Mouse (Mus musculus) limb, embryonic 11.5 days (tissue): ENCODE data around the gene Dusp16. TPM values are rescaled to one million over a fixed set of nuclear protein-coding genes. Genes with fewer than 3 reads are reported as not detected.

Source experiments
- ATAC-seq: fragments of 200-750 bp; cut with Nextera tagmentation; 2 replicates; pipeline ENCODE4 v1.8.0; 2017; ENCODE audit warnings: low read depth; ENCODE audit not compliant: insufficient number of reproducible peaks, low FRiP score, low TSS enrichment
- DNase-seq: peaks from one replicate; pipeline ENCODE4 v3.0.0-alpha.2; 2015; ENCODE audit warnings: low spot score
- H3K27ac ChIP-seq: fragments of 300-500 bp; sonication (generic); replicated peaks from 2 replicates; pipeline ENCODE4 v1.5.1; 2014; ENCODE audit warnings: low read depth, mild to moderate bottlenecking, low read length
- H3K27me3 ChIP-seq: fragments of 300-500 bp; sonication (generic); 2 replicates; pipeline ENCODE4 v1.6.1; 2014; ENCODE audit warnings: mild to moderate bottlenecking, low read length, mixed read lengths; ENCODE audit not compliant: control insufficient read depth, insufficient read depth
- H3K36me3 ChIP-seq: fragments of 300-500 bp; sonication (generic); 2 replicates; pipeline ENCODE4 v1.6.1; 2014; ENCODE audit warnings: mild to moderate bottlenecking, low read length, moderate library complexity, mixed read lengths; ENCODE audit not compliant: control insufficient read depth, insufficient read depth
- H3K4me1 ChIP-seq: fragments of 300-500 bp; sonication (generic); 2 replicates; pipeline ENCODE4 v1.6.1; 2014; ENCODE audit warnings: low read length, mixed read lengths; ENCODE audit not compliant: control insufficient read depth, insufficient read depth
- H3K4me2 ChIP-seq: fragments of 300-500 bp; sonication (generic); 2 replicates; pipeline ENCODE4 v1.6.1; 2014; ENCODE audit warnings: low read depth, mild to moderate bottlenecking, moderate library complexity; ENCODE audit not compliant: severe bottlenecking
- H3K4me3 ChIP-seq: fragments of 300-500 bp; sonication (generic); 2 replicates; pipeline ENCODE4 v1.5.1; 2014; ENCODE audit warnings: low read depth, low read length
- H3K9ac ChIP-seq: fragments of 300-500 bp; sonication (generic); 2 replicates; pipeline ENCODE4 v1.6.1; 2014; ENCODE audit warnings: mild to moderate bottlenecking, low read length
- H3K9me3 ChIP-seq: fragments of 300-500 bp; sonication (generic); 2 replicates; pipeline ENCODE4 v1.6.1; 2016; ENCODE audit warnings: low read length; ENCODE audit not compliant: control insufficient read depth
- WGBS: fragments of 180-500 bp; shearing (Covaris S2); extraction: QIAGEN DNeasy Blood & Tissue Kit; methylation state at CpG from one replicate; pipeline ENCODE4 v1.1.7; 2014; 5-methylcytosine and 5-hydroxymethylcytosine counted together
- polyA plus RNA-seq: library from polyadenylated mRNA; unstranded; fragments of >200 nt; fragmentation: Nextera tagmentation; extraction: Ambion mirVana; gene quantifications from 2 replicates; pipeline ENCODE4 v1.2.1, GENCODE M21; 2014

Gene Dusp16
- polyA plus RNA-seq, 1 experiment from 2014 or later = 13.2 TPM

GRCm38 (mm10) chr6:134721729-134722269, 70.6 kb downstream of the Dusp16 start:
- Histone ChIP-seq H3K36me3 (no peaks in the 10 kb centered on the region), H3K27ac (no peak overlapping the region), H3K4me2 (no peak overlapping the region), H3K4me1 (no peaks in the 10 kb centered on the region), H3K4me3 (no peak overlapping the region), H3K9ac (no peak overlapping the region), H3K27me3 (no peaks in the 10 kb centered on the region), H3K9me3 (no peaks in the 10 kb centered on the region)
- DNase-seq = no peak
- no peak for ATAC-seq
- whole genome bisulfite sequencing = 92% methylated on average over 6 of the region's 6 CpGs

GRCm38 (mm10) chr6:134720150-134720549, 72.3 kb downstream of the Dusp16 start:
- H3K27me3 ChIP-seq = no peaks in the 10 kb centered on the region
- no peak overlapping the region for H3K9ac ChIP-seq
- no peaks in the 10 kb centered on the region for H3K9me3 ChIP-seq
- ATAC-seq (no peak), DNase-seq (no peak)
- no peaks in the 10 kb centered on the region for H3K4me1 ChIP-seq
- H3K4me3 ChIP-seq = no peak overlapping the region
- WGBS = 91% methylated on average over 5 of the region's 5 CpGs
- no peak overlapping the region for H3K27ac ChIP-seq
- no peaks in the 10 kb centered on the region for H3K36me3 ChIP-seq
- no peak overlapping the region for H3K4me2 ChIP-seq

DNA sequence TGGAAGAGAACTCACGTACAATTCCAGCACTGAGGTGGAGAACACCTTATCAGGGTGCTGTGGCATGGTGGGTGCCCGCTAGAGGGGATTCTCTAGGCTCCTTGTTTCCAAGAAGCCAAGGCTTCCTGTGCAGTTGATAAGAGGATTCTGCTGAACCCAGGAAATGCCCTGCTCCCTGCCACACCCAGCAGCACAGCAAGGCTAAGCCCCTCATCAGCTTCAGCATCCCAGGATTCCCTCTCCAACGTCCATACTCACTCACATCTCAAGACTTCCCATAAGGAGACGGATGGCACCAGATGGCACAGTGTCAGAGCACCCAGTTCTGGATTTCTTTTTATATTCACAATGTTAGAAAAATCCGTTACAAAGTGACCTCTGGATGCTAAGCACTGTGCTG, 73.3 kb downstream of the Dusp16 start:
- no peaks in the 10 kb centered on the region for H3K36me3 ChIP-seq
- no peak overlapping the region for H3K9ac ChIP-seq
- H3K27me3 ChIP-seq = no peaks in the 10 kb centered on the region
- DNase-seq = no peak
- H3K27ac ChIP-seq = no peak overlapping the region
- no peak for ATAC-seq
- 84% methylated on average over 5 of the region's 5 CpGs for WGBS
- H3K4me3 ChIP-seq = no peak overlapping the region
- no peaks in the 10 kb centered on the region for H3K9me3 ChIP-seq
- H3K4me2 ChIP-seq = no peak overlapping the region
- no peaks in the 10 kb centered on the region for H3K4me1 ChIP-seq

GRCm38 (mm10) chr6:134718668-134719065, 73.8 kb downstream of the Dusp16 start:
- DNase-seq (no peak), ATAC-seq (no peak)
- Histone ChIP-seq H3K9me3 (no peaks in the 10 kb centered on the region), H3K4me2 (no peak overlapping the region), H3K36me3 (no peaks in the 10 kb centered on the region), H3K4me1 (no peaks in the 10 kb centered on the region), H3K27me3 (no peaks in the 10 kb centered on the region), H3K27ac (no peak overlapping the region), H3K9ac (no peak overlapping the region), H3K4me3 (no peak overlapping the region)
- 91% methylated on average over 11 of the region's 11 CpGs for WGBS

- no peak overlapping the region for H3K4me2 ChIP-seq
- WGBS = 93% methylated on average over 20 of the region's 20 CpGs
Observed at GRCm38 (mm10) chr6:134717886-134718667, 74.3 kb downstream of the Dusp16 start.

DNA sequence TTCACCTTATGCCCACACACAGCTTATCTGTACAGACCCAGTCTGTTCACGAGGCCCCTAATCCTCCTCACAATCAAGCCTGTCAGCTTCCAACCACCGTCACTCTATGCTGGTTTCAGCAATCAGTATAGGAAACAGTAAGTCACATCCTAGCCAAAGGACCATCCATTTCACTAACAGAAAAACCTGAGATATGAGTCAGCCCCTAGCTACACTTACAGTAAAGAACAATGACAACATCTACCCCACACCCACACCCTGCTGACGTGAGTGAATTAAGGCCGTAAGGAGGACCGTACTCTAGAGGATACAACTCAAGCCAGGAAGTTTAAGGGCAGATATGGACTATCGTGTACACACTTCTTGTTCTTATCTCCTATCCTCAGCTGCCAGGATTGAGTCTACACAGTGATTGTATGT, 76.2 kb downstream of the Dusp16 start:
- DNase-seq = no peak
- Histone ChIP-seq H3K4me1 (no peaks in the 10 kb centered on the region), H3K27ac (no peak overlapping the region), H3K4me2 (no peak overlapping the region), H3K36me3 (no peaks in the 10 kb centered on the region), H3K9me3 (no peaks in the 10 kb centered on the region), H3K4me3 (no peak overlapping the region), H3K9ac (no peak overlapping the region), H3K27me3 (no peaks in the 10 kb centered on the region)
- no peak for ATAC-seq
- WGBS = 84% methylated on average over 6 of the region's 6 CpGs

More at GRCm38 (mm10) chr6:134717886-134718667, 74.3 kb downstream of the Dusp16 start:
- H3K36me3 ChIP-seq = no peaks in the 10 kb centered on the region
- no peaks in the 10 kb centered on the region for H3K9me3 ChIP-seq
- no peak overlapping the region for H3K4me3 ChIP-seq
- no peak for ATAC-seq
- no peak for DNase-seq
- no peak overlapping the region for H3K27ac ChIP-seq
- H3K4me1 ChIP-seq = no peaks in the 10 kb centered on the region
- H3K27me3 ChIP-seq = no peaks in the 10 kb centered on the region
- H3K9ac ChIP-seq = no peak overlapping the region

- no peak overlapping the region for H3K27ac ChIP-seq
- H3K4me1 ChIP-seq = no peaks in the 10 kb centered on the region
- H3K4me3 ChIP-seq = no peak overlapping the region
- WGBS = 69% methylated on average over 1 of the region's 1 CpGs
- H3K27me3 ChIP-seq = no peaks in the 10 kb centered on the region
- H3K4me2 ChIP-seq = no peak overlapping the region
- no peak for DNase-seq
- no peaks in the 10 kb centered on the region for H3K36me3 ChIP-seq
- ATAC-seq = no peak
- H3K9me3 ChIP-seq = no peaks in the 10 kb centered on the region
- H3K9ac ChIP-seq = no peak overlapping the region
Observed at GRCm38 (mm10) chr6:134713897-134714296, 78.5 kb downstream of the Dusp16 start.

GRCm38 (mm10) chr6:134713321-134713720, 79.1 kb downstream of the Dusp16 start:
- Histone ChIP-seq H3K36me3 (no peaks in the 10 kb centered on the region), H3K4me1 (no peaks in the 10 kb centered on the region), H3K4me2 (no peak overlapping the region)

More at GRCm38 (mm10) chr6:134713321-134713720, 79.1 kb downstream of the Dusp16 start:
- Histone ChIP-seq H3K27me3 (no peaks in the 10 kb centered on the region), H3K9me3 (no peaks in the 10 kb centered on the region), H3K4me3 (no peak overlapping the region), H3K27ac (no peak overlapping the region), H3K9ac (no peak overlapping the region)
- ATAC-seq (no peak), DNase-seq (no peak)
- WGBS = 42% methylated on average over 3 of the region's 3 CpGs
